7 mouse cellular contexts compared by ENCODE assay signal in genomic region chr11:8457951-8458350, GRCm38 (mm10).
DNase-seq lines count a peak whose midpoint lies in the region; ATAC-seq lines count a peak whose summit lies in the region.

No protein-coding gene starts in this region.

- DNase-seq in liver, embryonic 11.5 days (ENCODE audit: low spot score): no peak
- DNase-seq in mesoderm, embryonic 11.5 days (ENCODE audit: low read depth, low spot score): peak; percentile 23
- DNase-seq in thymus, postnatal 10 days (ENCODE audit: low spot score in 2 of 2): no peak
- no peak for DNase-seq in adrenal gland, postnatal 25 days

- peak overlapping the region; percentile 56; the same call in 1 of the 2 replicates for H3K27ac ChIP-seq in liver, embryonic 12.5 days
- no peak overlapping the region for H3K27ac ChIP-seq in liver, embryonic 11.5 days (ENCODE audit: low read depth, low read length)
- peak overlapping the region; percentile 86 for H3K27ac ChIP-seq in forebrain, embryonic 13.5 days
- H3K27ac ChIP-seq in hindbrain, embryonic 15.5 days (replicated peaks): peak overlapping the region; percentile 61

- no peak overlapping the region for H3K4me2 ChIP-seq in liver, embryonic 12.5 days
- no peak overlapping the region for H3K4me2 ChIP-seq in liver, embryonic 11.5 days
- no peak overlapping the region for H3K4me2 ChIP-seq in forebrain, embryonic 13.5 days
- H3K4me2 ChIP-seq in hindbrain, embryonic 15.5 days: no peak overlapping the region

- no peak overlapping the region for H3K4me3 ChIP-seq in liver, embryonic 12.5 days
- H3K4me3 ChIP-seq in liver, embryonic 11.5 days (ENCODE audit: low read depth, low read length): no peak overlapping the region
- no peak overlapping the region for H3K4me3 ChIP-seq in forebrain, embryonic 13.5 days
- H3K4me3 ChIP-seq in hindbrain, embryonic 15.5 days: no peak overlapping the region

- H3K9me3 ChIP-seq in liver, embryonic 12.5 days (replicated peaks): no peaks in the 10 kb centered on the region
- no peaks in the 10 kb centered on the region for H3K9me3 ChIP-seq in liver, embryonic 11.5 days (ENCODE audit: control insufficient read depth, low read length)
- H3K9me3 ChIP-seq in forebrain, embryonic 13.5 days (replicated peaks): no peaks in the 10 kb centered on the region
- H3K9me3 ChIP-seq in hindbrain, embryonic 15.5 days: no peaks in the 10 kb centered on the region

- H3K36me3 ChIP-seq in liver, embryonic 12.5 days: peaks cover under 1% of the 10 kb centered on the region; the same call in 1 of the 2 replicates
- H3K36me3 ChIP-seq in liver, embryonic 11.5 days (ENCODE audit: control insufficient read depth, insufficient read depth, low read length): peaks cover 2% of the 10 kb centered on the region; the same call in 1 of the 2 replicates
- no peaks in the 10 kb centered on the region for H3K36me3 ChIP-seq in forebrain, embryonic 13.5 days (ENCODE audit: poor library complexity, severe bottlenecking)
- H3K36me3 ChIP-seq in hindbrain, embryonic 15.5 days: no peaks in the 10 kb centered on the region

- H3K4me1 ChIP-seq in liver, embryonic 12.5 days: peaks cover 7% of the 10 kb centered on the region; the same call in 1 of the 2 replicates
- H3K4me1 ChIP-seq in liver, embryonic 11.5 days (replicated peaks; ENCODE audit: control insufficient read depth, insufficient read depth, low read length): no peaks in the 10 kb centered on the region
- H3K4me1 ChIP-seq in forebrain, embryonic 13.5 days: peaks cover 55% of the 10 kb centered on the region
- H3K4me1 ChIP-seq in hindbrain, embryonic 15.5 days (replicated peaks): peaks cover 33% of the 10 kb centered on the region

- H3K27me3 ChIP-seq in liver, embryonic 12.5 days (replicated peaks): no peaks in the 10 kb centered on the region
- H3K27me3 ChIP-seq in liver, embryonic 11.5 days (replicated peaks; ENCODE audit: control insufficient read depth, insufficient read depth, low read length): no peaks in the 10 kb centered on the region
- H3K27me3 ChIP-seq in forebrain, embryonic 13.5 days: no peaks in the 10 kb centered on the region
- H3K27me3 ChIP-seq in hindbrain, embryonic 15.5 days: no peaks in the 10 kb centered on the region

- ATAC-seq in liver, embryonic 12.5 days: no peak
- no peak for ATAC-seq in liver, embryonic 11.5 days (replicated peaks; ENCODE audit: low FRiP score)
- no peak for ATAC-seq in forebrain, embryonic 13.5 days
- ATAC-seq in hindbrain, embryonic 15.5 days (ENCODE audit: low FRiP score, low read depth): 0 out of 2 replicates have a peak, but pooled peaks have one; percentile 16

- 48% methylated on average over 5 of the region's 5 CpGs for WGBS in liver, embryonic 12.5 days (ENCODE audit: insufficient replicate concordance)
- 52% methylated on average over 5 of the region's 5 CpGs for WGBS in liver, embryonic 11.5 days
- 37% methylated on average over 5 of the region's 5 CpGs for WGBS in forebrain, embryonic 13.5 days
- WGBS in hindbrain, embryonic 15.5 days: 34% methylated on average over 5 of the region's 5 CpGs

- no peak overlapping the region for H3K9ac ChIP-seq in liver, embryonic 12.5 days
- H3K9ac ChIP-seq in liver, embryonic 11.5 days (ENCODE audit: low read depth, low read length): no peak overlapping the region
- H3K9ac ChIP-seq in forebrain, embryonic 13.5 days: no peak overlapping the region
- H3K9ac ChIP-seq in hindbrain, embryonic 15.5 days: no peak overlapping the region
